Mouse (Mus musculus): ENCODE results near the gene Chrng. TPM values are rescaled to one million over a fixed set of nuclear protein-coding genes. Genes with fewer than 3 reads are reported as not detected.

Chrng gene
- total RNA-seq, 1 experiment from 2014 or later, result not detected

- DNase-seq, result no peak
Observed at GRCm38 (mm10) chr1:87198119-87199065, 6.1 kb upstream of the Chrng start.

- DNase-seq, result no peak
Observed at GRCm38 (mm10) chr1:87200811-87201210, 3.6 kb upstream of the Chrng start.

- DNase-seq, result no peak
Observed at GRCm38 (mm10) chr1:87201848-87202247, 2.6 kb upstream of the Chrng start.

GRCm38 (mm10) chr1:87203779-87204178, 678 bp upstream of the Chrng start:
- no peak for DNase-seq

- DNase-seq, result peak; percentile 55
Observed at GRCm38 (mm10) chr1:87205038-87205437, 581 bp downstream of the Chrng start.

- DNase-seq, result no peak
Observed at GRCm38 (mm10) chr1:87205502-87205901, 1.0 kb downstream of the Chrng start.

- peak; percentile 44 for DNase-seq
Observed at GRCm38 (mm10) chr1:87206339-87206738, 1.9 kb downstream of the Chrng start.

GRCm38 (mm10) chr1:87211431-87211830, 7.0 kb downstream of the Chrng start:
- no peak for DNase-seq

- DNase-seq, result peak; percentile 98
Observed at GRCm38 (mm10) chr1:87213735-87214704, 9.6 kb downstream of the Chrng start, which contains the start of gene Eif4e2. Gene Eif4e2 (plus strand): TSS chr1:87213914.

GRCm38 (mm10) chr1:87214748-87215147, 10.3 kb downstream of the Chrng start:
- DNase-seq, result no peak

- no peak for DNase-seq
Observed at GRCm38 (mm10) chr1:87217938-87218337, 13.5 kb downstream of the Chrng start.

- no peak for DNase-seq
Observed at GRCm38 (mm10) chr1:87225739-87226138, 21.3 kb downstream of the Chrng start.

- no peak for DNase-seq
Observed at GRCm38 (mm10) chr1:87226409-87227159, 22.1 kb downstream of the Chrng start.

- no peak for DNase-seq
Observed at GRCm38 (mm10) chr1:87227160-87227550, 22.7 kb downstream of the Chrng start.

GRCm38 (mm10) chr1:87230606-87231005, 26.1 kb downstream of the Chrng start:
- DNase-seq, result no peak

GRCm38 (mm10) chr1:87232197-87232596, 27.7 kb downstream of the Chrng start:
- DNase-seq, result no peak

- DNase-seq, result no peak
Observed at GRCm38 (mm10) chr1:87239056-87239455, 34.6 kb downstream of the Chrng start.

- no peak for DNase-seq
Observed at GRCm38 (mm10) chr1:87243021-87243420, 38.6 kb downstream of the Chrng start.

- DNase-seq, result no peak
Observed at GRCm38 (mm10) chr1:87245430-87245829, 41.0 kb downstream of the Chrng start.

- peak; percentile 92 for DNase-seq
Observed at GRCm38 (mm10) chr1:87245929-87246815, 41.7 kb downstream of the Chrng start.

All from adrenal gland, postnatal 14 days (tissue).